Comparison of ENCODE assay signal across 12 mouse cellular contexts in genomic region chr17:6765886-6766285, GRCm38 (mm10). TPM values are rescaled to one million over a fixed set of nuclear protein-coding genes. Genes with fewer than 3 reads are reported as not detected.
DNase-seq lines count a peak whose midpoint lies in the region; ATAC-seq and TF ChIP-seq lines count a peak whose summit lies in the region.
"Had no signal": no experiment of that assay in that cellular context is flagged by ENCODE, and none has a peak within 500 bp of the region (broad histone marks: within the 10 kb centered on the region; RNA-seq: fewer than 3 reads in every experiment).

No protein-coding gene starts in this region.

- intact Hi-C loops in left cerebral cortex, adult 2 months (cut with DNase I), result no loop called here

- TF ChIP-seq EP300 in ES-Bruce4 (IDR thresholded peaks at IDR 0.05; ENCODE audit: insufficient read depth, low read depth, low read length), result no peak

- no peak for TF ChIP-seq CTCF in kidney, adult 2 months (conservative IDR thresholded peaks at IDR 0.05; ENCODE audit: insufficient read depth, insufficient read length, low read depth, low read length)
- no peak for TF ChIP-seq CTCF in ES-Bruce4 (IDR thresholded peaks at IDR 0.05; ENCODE audit: low read depth, low read length)
- no peak for TF ChIP-seq CTCF in left cerebral cortex, adult 2 months (IDR thresholded peaks at IDR 0.05)

- no peak for TF ChIP-seq POLR2A in kidney, adult 2 months (IDR thresholded peaks at IDR 0.05; ENCODE audit: low read depth, low read length)
- no peak for TF ChIP-seq POLR2A in ES-Bruce4 (IDR thresholded peaks at IDR 0.05; ENCODE audit: insufficient read depth, low read length)

- H3K4me3 ChIP-seq in heart, embryonic 12.5 days, result no peak overlapping the region
- H3K4me3 ChIP-seq in kidney, adult 2 months (ENCODE audit: insufficient read depth, low read depth, low read length), result no peak overlapping the region
- no peak overlapping the region for H3K4me3 ChIP-seq in ES-Bruce4 (ENCODE audit: low read depth, low read length)
- no peak overlapping the region for H3K4me3 ChIP-seq in left cerebral cortex, adult 2 months

- 0 out of 2 replicates have a peak, but pooled peaks have one; percentile 34 for ATAC-seq in heart, embryonic 12.5 days (ENCODE audit: insufficient number of reproducible peaks, low FRiP score)
- ATAC-seq in activated CD4-positive, CD25-positive, alpha-beta regulatory T cell, adult 4 months, result peak; percentile 29
- ATAC-seq: forebrain, embryonic 16.5 days had no signal

- peaks cover 77% of the 10 kb centered on the region for H3K4me1 ChIP-seq in heart, embryonic 12.5 days (replicated peaks)
- peaks cover 73% of the 10 kb centered on the region for H3K4me1 ChIP-seq in kidney, adult 2 months (ENCODE audit: control insufficient read depth, insufficient read depth, low read length)
- H3K4me1 ChIP-seq in ES-Bruce4 (ENCODE audit: control insufficient read depth, insufficient read depth, low read length), result peaks cover 18% of the 10 kb centered on the region

- no peaks in the 10 kb centered on the region for H3K36me3 ChIP-seq in heart, embryonic 12.5 days
- H3K36me3 ChIP-seq in kidney, adult 2 months (ENCODE audit: control insufficient read depth, insufficient read depth, low read length), result no peaks in the 10 kb centered on the region
- peaks cover 3% of the 10 kb centered on the region; the same call in 1 of the 2 replicates for H3K36me3 ChIP-seq in ES-Bruce4 (ENCODE audit: control insufficient read depth, insufficient read depth, low read length, poor library complexity, severe bottlenecking)

- H3K9me3 ChIP-seq in heart, embryonic 12.5 days (replicated peaks), result no peaks in the 10 kb centered on the region
- no peaks in the 10 kb centered on the region for H3K9me3 ChIP-seq in ES-Bruce4 (replicated peaks; ENCODE audit: control insufficient read depth, insufficient read depth, low read length, poor library complexity, severe bottlenecking)

- H3K27ac ChIP-seq in heart, embryonic 12.5 days (ENCODE audit: poor library complexity, severe bottlenecking), result peak overlapping the region; percentile 77
- peak overlapping the region; percentile 39 for H3K27ac ChIP-seq in kidney, adult 2 months (ENCODE audit: insufficient read depth, low read depth, low read length)
- H3K27ac ChIP-seq in ES-Bruce4 (ENCODE audit: insufficient read depth, low read length), result peak overlapping the region; percentile 27
- no peak overlapping the region for H3K27ac ChIP-seq in left cerebral cortex, adult 2 months
- H3K27ac ChIP-seq: liver, embryonic 14.5 days had no signal

- 18% methylated on average over 2 of the region's 2 CpGs for WGBS in heart, embryonic 12.5 days
- WGBS in kidney, adult 2 months, result 40% methylated on average over 2 of the region's 2 CpGs

- H3K9ac ChIP-seq in heart, embryonic 12.5 days, result no peak overlapping the region
- no peak overlapping the region for H3K9ac ChIP-seq in ES-Bruce4 (ENCODE audit: low read depth, poor library complexity, severe bottlenecking)
- H3K9ac ChIP-seq: liver, embryonic 14.5 days had no signal

- no peaks in the 10 kb centered on the region for H3K27me3 ChIP-seq in heart, embryonic 12.5 days (replicated peaks)
- H3K27me3 ChIP-seq in kidney, adult 2 months (replicated peaks; ENCODE audit: control insufficient read depth, insufficient read depth, low read length), result no peaks in the 10 kb centered on the region
- H3K27me3 ChIP-seq in ES-Bruce4 (ENCODE audit: control insufficient read depth, insufficient read depth, low read length, poor library complexity, severe bottlenecking), result no peaks in the 10 kb centered on the region

- no peak overlapping the region for H3K4me2 ChIP-seq in heart, embryonic 12.5 days

- no peak for DNase-seq in heart, adult 11 months
- DNase-seq in kidney, adult 2 months, result no peak
- no peak for DNase-seq in kidney, adult 8-10 months
- DNase-seq in left cerebral cortex, adult 2 months (ENCODE audit: extremely low spot score in 1 of 2, low spot score in 2 of 2), result no peak
- DNase-seq in adrenal gland, postnatal 14 days, result no peak
- DNase-seq: kidney, postnatal 25 days; left cerebral cortex, postnatal 4 days had no signal

RNA-seq across cellular contexts. Expression of gene Ezr, which starts 16.7 kb away (rescaled TPM):
- 119 and 124 TPM in 2 replicates for polyA plus RNA-seq in heart, embryonic 12.5 days (2016; fragmentation: Nextera tagmentation; extraction: Ambion mirVana)
- 129 and 152 TPM in 2 replicates for polyA plus RNA-seq in kidney, adult 2 months (2012; rRNA removed)
- polyA plus RNA-seq in ES-Bruce4 (2011; ENCODE audit: insufficient read depth, insufficient read length, low read depth, missing spikeins), result 163 and 168 TPM in 2 replicates
- polyA plus RNA-seq in activated CD4-positive, CD25-positive, alpha-beta regulatory T cell, adult 4 months (2017; shearing (Covaris generic)), result 100 to 1,000 TPM; 112 to 143 TPM
- 10 to 100 TPM; 50.3 to 51.5 TPM for total RNA-seq in left cerebral cortex, adult 2 months (2021)
- 23.6 and 30.5 TPM in 2 replicates for total RNA-seq in adrenal gland, postnatal 14 days (2021)
